Mouse (Mus musculus) heart, embryonic 16.5 days (tissue): ENCODE data around the gene Cyp2f2. TPM values are rescaled to one million over a fixed set of nuclear protein-coding genes. Genes with fewer than 3 reads are reported as not detected.

Experiments
- ATAC-seq: fragments of 200-750 bp; cut with Nextera tagmentation; replicated peaks from 2 replicates; pipeline ENCODE4 v1.8.0; 2017; ENCODE audit warnings: moderate number of reproducible peaks; ENCODE audit not compliant: insufficient read depth, low FRiP score; ENCODE audit errors: extremely low read depth
- H3K27ac ChIP-seq: fragments of 300-500 bp; sonication (generic); 2 replicates; pipeline ENCODE4 v1.5.1; 2014; ENCODE audit warnings: mild to moderate bottlenecking, low read length, control low read depth, moderate library complexity
- H3K27me3 ChIP-seq: fragments of 300-500 bp; sonication (generic); 2 replicates; pipeline ENCODE4 v1.6.1; 2014; ENCODE audit warnings: low read length, mixed read lengths; ENCODE audit not compliant: control insufficient read depth, insufficient read depth
- H3K36me3 ChIP-seq: fragments of 300-500 bp; sonication (generic); 2 replicates; pipeline ENCODE4 v1.6.1; 2014; ENCODE audit not compliant: control insufficient read depth, insufficient read depth
- H3K4me1 ChIP-seq: fragments of 300-500 bp; sonication (generic); 2 replicates; pipeline ENCODE4 v1.6.1; 2014; ENCODE audit warnings: low read length, mixed read lengths; ENCODE audit not compliant: control insufficient read depth, insufficient read depth
- H3K4me2 ChIP-seq: fragments of 300-500 bp; sonication (generic); 2 replicates; pipeline ENCODE4 v1.6.1; 2014; ENCODE audit warnings: low read depth, mild to moderate bottlenecking, control low read depth, low read length
- H3K4me3 ChIP-seq: fragments of 300-500 bp; sonication (generic); 2 replicates; pipeline ENCODE4 v1.5.1; 2014; ENCODE audit warnings: mild to moderate bottlenecking, control low read depth, low read length
- H3K9ac ChIP-seq: fragments of 300-500 bp; sonication (generic); 2 replicates; pipeline ENCODE4 v1.6.1; 2014; ENCODE audit warnings: low read length, control low read depth
- H3K9me3 ChIP-seq: fragments of 300-500 bp; sonication (generic); replicated peaks from 2 replicates; pipeline ENCODE4 v1.6.1; 2016; ENCODE audit warnings: low read length; ENCODE audit not compliant: control insufficient read depth
- WGBS: fragments of 180-500 bp; shearing (Covaris S2); extraction: QIAGEN DNeasy Blood & Tissue Kit; methylation state at CpG from one replicate; pipeline ENCODE4 v1.1.7; 2014; 5-methylcytosine and 5-hydroxymethylcytosine counted together
- polyA plus RNA-seq: library from polyadenylated mRNA; unstranded; fragments of >200 nt; fragmentation: Nextera tagmentation; extraction: Ambion mirVana; gene quantifications from 2 replicates; pipeline ENCODE4 v1.2.1, GENCODE M21; 2015

Cyp2f2 gene
- 12.8 and 18.0 TPM in 2 replicates for polyA plus RNA-seq

- no peaks in the 10 kb centered on the region for H3K9me3 ChIP-seq
- no peak within 1 kb of the TSS for H3K27ac ChIP-seq
- H3K9ac ChIP-seq = no peak within 1 kb of the TSS
- no peak within 1 kb of the TSS for H3K4me3 ChIP-seq
- ATAC-seq = no peak
- no peaks in the 10 kb centered on the region for H3K36me3 ChIP-seq
- H3K27me3 ChIP-seq = no peaks in the 10 kb centered on the region
- H3K4me1 ChIP-seq = no peaks in the 10 kb centered on the region
- no peak within 1 kb of the TSS for H3K4me2 ChIP-seq
These were observed at the start of gene Cyp2f2 for GRCm38 (mm10) chr7:27119676-27120075. Gene Cyp2f2 (plus strand): TSS chr7:27119909.

GRCm38 (mm10) chr7:27078641-27079040, 41.1 kb upstream of the Cyp2f2 start:
- H3K4me2 ChIP-seq = no peak overlapping the region
- no peaks in the 10 kb centered on the region for H3K9me3 ChIP-seq
- no peaks in the 10 kb centered on the region for H3K27me3 ChIP-seq
- no peak for ATAC-seq
- no peak overlapping the region for H3K4me3 ChIP-seq
- no peaks in the 10 kb centered on the region for H3K4me1 ChIP-seq
- no peak overlapping the region for H3K27ac ChIP-seq
- H3K9ac ChIP-seq = no peak overlapping the region
- WGBS = 54% methylated on average over 1 of the region's 1 CpGs
- H3K36me3 ChIP-seq = no peaks in the 10 kb centered on the region

GRCm38 (mm10) chr7:27081625-27082024, 38.1 kb upstream of the Cyp2f2 start:
- H3K27ac ChIP-seq = no peak overlapping the region
- H3K4me3 ChIP-seq = no peak overlapping the region
- H3K4me1 ChIP-seq = no peaks in the 10 kb centered on the region
- H3K9ac ChIP-seq = no peak overlapping the region
- WGBS = 77% methylated on average over 2 of the region's 2 CpGs
- H3K9me3 ChIP-seq = no peaks in the 10 kb centered on the region
- H3K36me3 ChIP-seq = no peaks in the 10 kb centered on the region
- H3K27me3 ChIP-seq = no peaks in the 10 kb centered on the region
- H3K4me2 ChIP-seq = no peak overlapping the region
- ATAC-seq = no peak

GRCm38 (mm10) chr7:27091039-27091438, 28.7 kb upstream of the Cyp2f2 start:
- Histone ChIP-seq H3K4me1 (no peaks in the 10 kb centered on the region), H3K4me3 (no peak overlapping the region), H3K36me3 (no peaks in the 10 kb centered on the region), H3K27ac (no peak overlapping the region), H3K9me3 (no peaks in the 10 kb centered on the region), H3K4me2 (no peak overlapping the region), H3K9ac (no peak overlapping the region), H3K27me3 (no peaks in the 10 kb centered on the region)
- WGBS = 73% methylated on average over 4 of the region's 4 CpGs
- ATAC-seq = no peak

DNA sequence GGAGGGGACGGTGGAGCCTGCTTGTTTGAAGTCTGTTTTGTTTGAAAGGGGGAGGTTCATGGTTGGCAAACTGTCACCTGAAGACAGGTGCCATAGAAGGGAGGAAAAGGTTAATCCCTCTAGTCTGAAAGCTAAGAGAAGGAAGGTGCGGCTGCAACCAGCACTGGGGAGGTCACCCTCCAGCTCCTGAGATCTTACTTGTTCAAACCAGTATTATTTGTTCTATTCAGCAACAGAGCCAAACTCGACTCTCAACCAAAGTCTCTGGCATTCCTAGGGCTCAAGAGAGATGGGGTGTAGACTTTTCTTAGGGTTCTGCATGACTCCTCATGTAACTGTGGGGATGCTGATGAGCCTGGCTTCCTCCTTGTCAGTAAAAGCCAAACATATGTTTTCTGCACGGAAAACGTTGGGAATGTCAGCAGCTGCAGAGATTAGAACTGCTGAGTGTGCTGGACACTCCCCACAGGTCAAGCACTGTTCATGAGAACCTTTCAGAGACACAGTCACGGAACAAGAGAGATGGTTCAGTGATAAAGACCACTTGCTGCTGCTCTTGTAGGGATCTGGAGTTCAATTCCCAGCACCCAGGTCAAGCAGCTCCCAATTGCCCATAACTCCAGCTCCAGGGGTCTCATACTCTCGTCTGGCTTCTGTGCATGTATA, 27.5 kb upstream of the Cyp2f2 start:
- H3K4me1 ChIP-seq = no peaks in the 10 kb centered on the region
- no peak overlapping the region for H3K4me3 ChIP-seq
- ATAC-seq = no peak
- no peak overlapping the region for H3K27ac ChIP-seq
- no peaks in the 10 kb centered on the region for H3K27me3 ChIP-seq
- H3K9me3 ChIP-seq = no peaks in the 10 kb centered on the region
- H3K36me3 ChIP-seq = no peaks in the 10 kb centered on the region
- no peak overlapping the region for H3K4me2 ChIP-seq
- WGBS = 48% methylated on average over 7 of the region's 7 CpGs
- no peak overlapping the region for H3K9ac ChIP-seq

DNA sequence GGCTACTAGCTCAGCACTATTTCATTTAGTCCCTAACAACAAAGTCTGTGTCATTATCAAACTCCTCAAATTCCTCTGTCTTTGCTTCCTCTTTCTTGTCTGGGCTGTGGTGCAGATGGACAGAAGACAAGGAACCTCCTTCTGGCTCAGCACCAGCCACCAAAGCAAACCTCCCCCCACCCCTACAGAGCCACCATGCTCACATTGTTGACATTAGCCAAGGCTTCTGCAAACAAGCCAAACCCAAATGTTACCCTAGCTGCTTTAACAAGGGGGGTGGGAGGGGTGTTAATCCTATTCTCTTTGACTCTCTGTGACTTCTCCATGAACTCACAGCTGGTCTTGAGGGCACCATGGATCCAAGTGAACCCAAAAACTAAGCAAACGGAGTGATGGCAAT, 26.8 kb upstream of the Cyp2f2 start:
- no peak for ATAC-seq
- 30% methylated on average over 1 of the region's 1 CpGs for WGBS

DNA sequence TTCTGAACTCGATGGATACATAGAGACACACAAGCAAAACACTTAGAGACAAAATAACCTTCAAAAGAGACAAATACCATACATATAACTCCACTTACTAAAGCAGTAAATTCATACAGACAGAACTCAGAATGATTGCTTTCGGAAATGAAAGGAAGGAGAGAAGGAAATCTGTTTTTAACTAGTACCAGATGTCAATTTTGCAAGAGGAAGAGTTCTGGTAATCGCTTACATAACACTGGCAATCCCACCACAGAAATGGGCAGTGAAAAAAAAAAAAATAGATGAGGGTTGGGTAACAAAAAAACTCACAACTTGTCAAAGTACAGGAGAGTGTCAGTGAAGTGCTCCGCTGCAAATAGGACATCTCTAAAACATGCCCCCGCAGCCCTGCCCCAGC, 14.8 kb upstream of the Cyp2f2 start:
- no peaks in the 10 kb centered on the region for H3K4me1 ChIP-seq
- no peak overlapping the region for H3K9ac ChIP-seq
- H3K4me2 ChIP-seq = no peak overlapping the region
- WGBS = 62% methylated on average over 5 of the region's 5 CpGs
- no peak overlapping the region for H3K27ac ChIP-seq
- no peak for ATAC-seq
- no peaks in the 10 kb centered on the region for H3K27me3 ChIP-seq
- H3K4me3 ChIP-seq = no peak overlapping the region
- no peaks in the 10 kb centered on the region for H3K36me3 ChIP-seq
- H3K9me3 ChIP-seq = 0 out of 2 replicates have a peak, but pooled peaks cover 2% of the 10 kb centered on the region

More for the DNA sequence above, 26.8 kb upstream of the Cyp2f2 start:
- H3K9ac ChIP-seq = no peak overlapping the region
- H3K4me1 ChIP-seq = no peaks in the 10 kb centered on the region
- H3K27me3 ChIP-seq = no peaks in the 10 kb centered on the region
- no peaks in the 10 kb centered on the region for H3K9me3 ChIP-seq
- H3K36me3 ChIP-seq = no peaks in the 10 kb centered on the region
- H3K4me2 ChIP-seq = no peak overlapping the region
- H3K4me3 ChIP-seq = no peak overlapping the region
- H3K27ac ChIP-seq = no peak overlapping the region

DNA sequence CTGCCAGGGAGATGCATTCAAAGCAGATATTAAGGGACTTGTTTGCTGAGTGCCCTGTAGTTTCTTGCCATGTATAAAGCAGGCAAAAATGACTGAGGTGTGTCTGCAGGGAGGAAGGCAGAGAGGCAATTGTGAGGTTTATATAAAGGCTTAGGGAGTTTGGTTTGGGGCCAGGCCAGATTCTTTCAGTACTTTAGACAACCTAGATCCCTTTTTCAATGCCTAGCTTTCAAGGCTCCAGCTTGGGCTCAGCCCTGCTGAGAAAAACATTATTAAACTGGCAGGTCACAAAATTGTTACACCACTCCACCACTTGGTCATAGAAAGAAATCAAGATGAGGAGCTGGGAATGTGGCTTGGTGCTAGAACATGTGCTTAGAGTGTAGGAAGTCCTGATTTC, 9.4 kb upstream of the Cyp2f2 start:
- Histone ChIP-seq H3K4me1 (no peaks in the 10 kb centered on the region), H3K27me3 (no peaks in the 10 kb centered on the region), H3K36me3 (no peaks in the 10 kb centered on the region), H3K4me3 (no peak overlapping the region), H3K27ac (no peak overlapping the region), H3K9me3 (0 out of 2 replicates have a peak, but pooled peaks cover 2% of the 10 kb centered on the region), H3K4me2 (no peak overlapping the region), H3K9ac (no peak overlapping the region)
- ATAC-seq = no peak

GRCm38 (mm10) chr7:27111038-27111437, 8.7 kb upstream of the Cyp2f2 start:
- WGBS = 68% methylated on average over 1 of the region's 1 CpGs
- ATAC-seq = no peak
- Histone ChIP-seq H3K4me1 (no peaks in the 10 kb centered on the region), H3K9ac (no peak overlapping the region), H3K27ac (no peak overlapping the region), H3K4me3 (no peak overlapping the region), H3K36me3 (no peaks in the 10 kb centered on the region), H3K4me2 (no peak overlapping the region), H3K27me3 (no peaks in the 10 kb centered on the region), H3K9me3 (0 out of 2 replicates have a peak, but pooled peaks cover 2% of the 10 kb centered on the region)
